Mouse (Mus musculus) C2C12 (cell line): ENCODE data around the gene Oscar. TPM values are rescaled to one million over a fixed set of nuclear protein-coding genes. Genes with fewer than 3 reads are reported as not detected.

Experiments
- H3K27me3 ChIP-seq: one replicate; pipeline ENCODE4 v1.6.1; 2011; ENCODE audit not compliant: control insufficient read depth, insufficient read depth, insufficient read length
- H3K36me3 ChIP-seq: one replicate; pipeline ENCODE4 v1.6.1; 2011; ENCODE audit not compliant: control insufficient read depth, insufficient read depth
- H3K4me3 ChIP-seq: one replicate; pipeline ENCODE4 v1.5.1; 2011; ENCODE audit warnings: mild to moderate bottlenecking, control low read depth; ENCODE audit not compliant: poor library complexity, insufficient read depth, severe bottlenecking
- H3K79me2 ChIP-seq: one replicate; pipeline ENCODE4 v1.6.1; 2011; ENCODE audit not compliant: control insufficient read depth, insufficient read depth
- H3K79me3 ChIP-seq: one replicate; pipeline ENCODE4 v1.6.1; 2011; ENCODE audit warnings: low read depth, control low read depth
- H3ac ChIP-seq: one replicate; pipeline ENCODE3; 2011; ENCODE audit warnings: low read depth; ENCODE audit not compliant: control insufficient read depth, insufficient read length
- CEBPB ChIP-seq: IDR thresholded peaks from one replicate; pipeline ENCODE4 v1.6.1; 2011; ENCODE audit warnings: low read depth, mild to moderate bottlenecking, control low read depth, moderate library complexity
- CTCF ChIP-seq: IDR thresholded peaks from one replicate; pipeline ENCODE4 v1.5.1; 2011; ENCODE audit not compliant: control insufficient read depth, insufficient read depth, insufficient read length
- FOSL1 ChIP-seq: IDR thresholded peaks from one replicate; pipeline ENCODE4 v1.8.0; 2011; ENCODE audit warnings: mild to moderate bottlenecking, low read length; ENCODE audit not compliant: poor library complexity, insufficient read depth, severe bottlenecking
- MAX ChIP-seq: IDR thresholded peaks from one replicate; pipeline ENCODE4 v1.6.1; 2011; ENCODE audit warnings: mild to moderate bottlenecking, control low read depth
- MYOD1 ChIP-seq: IDR thresholded peaks from one replicate; pipeline ENCODE4 v1.6.1; 2011; ENCODE audit warnings: low read depth; ENCODE audit not compliant: control insufficient read depth, insufficient read length
- MYOG ChIP-seq: IDR thresholded peaks from one replicate; pipeline ENCODE4 v1.6.1; 2011; ENCODE audit not compliant: control insufficient read depth, insufficient read length; ENCODE audit errors: extremely low read depth
- USF1 ChIP-seq: IDR thresholded peaks from one replicate; pipeline ENCODE4 v1.6.1; 2011; ENCODE audit warnings: low read depth, mild to moderate bottlenecking, control low read depth, moderate library complexity
- polyA plus RNA-seq: library from polyadenylated mRNA; unstranded; fragments of >200 nt; fragmentation: generic; extraction: Trizol; gene quantifications from one replicate; pipeline ENCODE4 v1.2.1, GENCODE M21; 2012; ENCODE audit warnings: missing spikeins

The Oscar gene
- polyA plus RNA-seq, 1 experiment: 0.05 TPM

DNA sequence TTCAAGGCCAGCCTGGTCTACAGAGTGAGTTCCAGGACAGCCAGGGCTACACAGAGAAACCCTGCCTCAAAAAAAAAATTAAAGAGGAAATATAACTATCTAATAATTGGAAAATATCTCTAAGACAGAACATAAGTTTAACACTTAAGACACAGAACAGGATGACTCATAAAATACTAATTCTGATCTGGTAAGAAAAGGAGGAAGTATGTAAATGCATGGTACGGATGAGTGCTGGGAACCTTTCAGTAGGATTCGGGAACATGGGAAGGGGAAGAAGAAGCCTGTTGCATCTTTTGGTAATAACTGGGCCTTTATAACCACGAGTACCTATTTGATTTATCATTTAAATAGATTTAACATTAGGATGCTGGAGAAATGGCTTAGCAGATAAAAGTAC is 1.9 kb downstream of the Oscar start:
- H3K36me3 ChIP-seq: no peaks in the 10 kb centered on the region
- no peak overlapping the region for H3ac ChIP-seq
- peaks cover 2% of the 10 kb centered on the region for H3K79me3 ChIP-seq
- H3K4me3 ChIP-seq: no peak overlapping the region
- TF ChIP-seq MYOG (no peak), CEBPB (no peak), MAX (no peak), USF1 (no peak), CTCF (no peak), FOSL1 (no peak), MYOD1 (no peak)
- H3K79me2 ChIP-seq: no peaks in the 10 kb centered on the region
- peaks cover 13% of the 10 kb centered on the region for H3K27me3 ChIP-seq

DNA sequence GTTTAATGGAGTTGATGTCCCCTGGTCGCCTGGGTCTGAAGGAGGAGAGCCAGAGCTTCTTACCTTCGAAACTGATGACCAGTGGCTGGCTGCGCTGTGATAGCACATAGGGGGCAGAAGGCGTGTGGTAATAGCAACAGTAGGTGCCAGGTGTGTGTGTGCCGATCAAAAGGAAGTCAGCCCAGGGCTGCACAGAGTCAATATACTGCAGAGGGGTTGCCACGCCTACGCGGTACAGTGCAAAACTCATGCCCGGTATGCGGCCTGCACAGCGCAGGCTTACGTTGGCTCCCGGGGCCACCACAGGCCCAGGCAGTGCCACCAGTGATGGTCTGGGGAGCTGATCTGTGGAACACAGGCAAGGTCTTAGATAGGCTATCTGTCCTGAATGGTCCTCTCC is 5.0 kb downstream of the Oscar start:
- TF ChIP-seq MYOG: no peak
- TF ChIP-seq MYOD1: no peak
- no peak for TF ChIP-seq USF1
- TF ChIP-seq MAX: no peak
- TF ChIP-seq CEBPB: no peak
- no peak for TF ChIP-seq FOSL1
- no peak for TF ChIP-seq CTCF
- Histone ChIP-seq H3K79me3 (no peaks in the 10 kb centered on the region), H3K27me3 (peaks cover 13% of the 10 kb centered on the region), H3K36me3 (no peaks in the 10 kb centered on the region), H3ac (no peak overlapping the region), H3K4me3 (no peak overlapping the region), H3K79me2 (no peaks in the 10 kb centered on the region)

- Histone ChIP-seq H3K27me3 (peaks cover 10% of the 10 kb centered on the region), H3K36me3 (no peaks in the 10 kb centered on the region), H3K79me2 (no peaks in the 10 kb centered on the region), H3ac (no peak overlapping the region), H3K79me3 (no peaks in the 10 kb centered on the region), H3K4me3 (no peak overlapping the region)
- TF ChIP-seq CEBPB: no peak
- TF ChIP-seq MYOD1: no peak
- no peak for TF ChIP-seq MYOG
- no peak for TF ChIP-seq FOSL1
- no peak for TF ChIP-seq CTCF
Measured at GRCm38 (mm10) chr7:3610437-3610836, 5.5 kb downstream of the Oscar start.

DNA sequence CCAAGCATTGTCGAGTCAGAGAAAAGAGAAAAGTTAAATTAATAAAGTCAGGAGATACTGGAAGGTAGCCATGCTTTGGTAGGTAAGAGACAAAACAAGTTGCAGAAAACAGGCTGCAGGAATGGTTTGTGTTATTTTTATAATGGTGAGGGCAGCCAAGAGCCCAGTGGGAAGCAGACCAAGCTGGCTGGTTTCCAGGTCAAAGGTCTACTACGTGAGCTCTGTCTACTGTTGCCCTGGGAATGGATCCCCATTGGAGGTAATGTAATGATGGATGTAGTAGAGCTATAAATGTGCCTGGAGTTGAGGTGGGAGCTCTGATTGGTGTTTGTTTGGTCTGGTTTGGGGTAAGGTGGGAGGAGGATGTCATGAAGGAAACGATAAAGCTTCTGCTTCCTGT is 6.9 kb downstream of the Oscar start:
- Histone ChIP-seq H3K79me2 (no peaks in the 10 kb centered on the region), H3ac (no peak overlapping the region), H3K27me3 (peaks cover 7% of the 10 kb centered on the region), H3K36me3 (no peaks in the 10 kb centered on the region), H3K79me3 (no peaks in the 10 kb centered on the region), H3K4me3 (no peak overlapping the region)
- TF ChIP-seq MAX (no peak), CEBPB (no peak), FOSL1 (no peak), CTCF (no peak), USF1 (no peak), MYOG (no peak), MYOD1 (no peak)

GRCm38 (mm10) chr7:3608668-3609067 is 7.3 kb downstream of the Oscar start:
- no peak for TF ChIP-seq MAX
- no peak for TF ChIP-seq CTCF
- Histone ChIP-seq H3K79me2 (no peaks in the 10 kb centered on the region), H3K36me3 (no peaks in the 10 kb centered on the region), H3ac (no peak overlapping the region), H3K79me3 (no peaks in the 10 kb centered on the region), H3K27me3 (peaks cover 7% of the 10 kb centered on the region), H3K4me3 (no peak overlapping the region)

GRCm38 (mm10) chr7:3607391-3607790 is 8.6 kb downstream of the Oscar start:
- Histone ChIP-seq H3ac (no peak overlapping the region), H3K79me2 (no peaks in the 10 kb centered on the region), H3K27me3 (peaks cover 7% of the 10 kb centered on the region), H3K36me3 (no peaks in the 10 kb centered on the region), H3K79me3 (no peaks in the 10 kb centered on the region), H3K4me3 (no peak overlapping the region)
- TF ChIP-seq FOSL1: no peak
- TF ChIP-seq MYOG: no peak
- no peak for TF ChIP-seq CTCF
- no peak for TF ChIP-seq USF1
